Mouse (Mus musculus): ENCODE results near the gene Csf1. TPM values are rescaled to one million over a fixed set of nuclear protein-coding genes. Genes with fewer than 3 reads are reported as not detected.
A peak's percentile ranks its signal among the peaks of the same experiment; 100 is the strongest.

Gene Csf1
- total RNA-seq, 1 experiment = 34.0 TPM

GRCm38 (mm10) chr3:107751607-107752006 lies 8.7 kb downstream of the Csf1 start:
- no peak overlapping the region for H3K4me3 ChIP-seq (ENCODE audit: insufficient read depth in 1 of 2, low read depth in 1 of 2, low read length in 2 of 2, poor library complexity in 1 of 2, severe bottlenecking in 1 of 2)
- no peak for DNase-seq (ENCODE audit: low read depth, low spot score)
- no peak for TF ChIP-seq ZNF384 (IDR thresholded peaks at IDR 0.05; ENCODE audit: low read depth, low read length)
- no peak for TF ChIP-seq MAFK (IDR thresholded peaks at IDR 0.05; ENCODE audit: insufficient read depth, low read depth, low read length)
- TF ChIP-seq HCFC1 (IDR thresholded peaks at IDR 0.05; ENCODE audit: borderline replicate concordance, insufficient read depth, low read length) = no peak
- TF ChIP-seq CHD2 (IDR thresholded peaks at IDR 0.05; ENCODE audit: low read depth, low read length) = no peak
- no peak for TF ChIP-seq ZC3H11A (IDR thresholded peaks at IDR 0.05; ENCODE audit: borderline replicate concordance, low read depth, low read length)
- H3K36me3 ChIP-seq (ENCODE audit: control insufficient read depth, insufficient read depth, low read length, poor library complexity, severe bottlenecking) = no peaks in the 10 kb centered on the region
- H3K9me3 ChIP-seq (ENCODE audit: control insufficient read depth, insufficient read depth, low read depth, low read length) = no peaks in the 10 kb centered on the region
- no peaks in the 10 kb centered on the region for H3K4me1 ChIP-seq (ENCODE audit: control insufficient read depth in 2 of 2, insufficient read depth in 2 of 2, low read length in 2 of 2, poor library complexity in 1 of 2)
- H3K27ac ChIP-seq (ENCODE audit: insufficient read depth, low read depth, low read length, poor library complexity, severe bottlenecking) = no peak overlapping the region
- no peak overlapping the region for H3K9ac ChIP-seq (ENCODE audit: insufficient read depth, low read depth, low read length, poor library complexity, severe bottlenecking)
- in situ Hi-C loops (cut with MboI; ENCODE audit: low sequenced_read_pairs in 2 of 2, unreplicated experiment in 2 of 2) = no loop called here

DNA sequence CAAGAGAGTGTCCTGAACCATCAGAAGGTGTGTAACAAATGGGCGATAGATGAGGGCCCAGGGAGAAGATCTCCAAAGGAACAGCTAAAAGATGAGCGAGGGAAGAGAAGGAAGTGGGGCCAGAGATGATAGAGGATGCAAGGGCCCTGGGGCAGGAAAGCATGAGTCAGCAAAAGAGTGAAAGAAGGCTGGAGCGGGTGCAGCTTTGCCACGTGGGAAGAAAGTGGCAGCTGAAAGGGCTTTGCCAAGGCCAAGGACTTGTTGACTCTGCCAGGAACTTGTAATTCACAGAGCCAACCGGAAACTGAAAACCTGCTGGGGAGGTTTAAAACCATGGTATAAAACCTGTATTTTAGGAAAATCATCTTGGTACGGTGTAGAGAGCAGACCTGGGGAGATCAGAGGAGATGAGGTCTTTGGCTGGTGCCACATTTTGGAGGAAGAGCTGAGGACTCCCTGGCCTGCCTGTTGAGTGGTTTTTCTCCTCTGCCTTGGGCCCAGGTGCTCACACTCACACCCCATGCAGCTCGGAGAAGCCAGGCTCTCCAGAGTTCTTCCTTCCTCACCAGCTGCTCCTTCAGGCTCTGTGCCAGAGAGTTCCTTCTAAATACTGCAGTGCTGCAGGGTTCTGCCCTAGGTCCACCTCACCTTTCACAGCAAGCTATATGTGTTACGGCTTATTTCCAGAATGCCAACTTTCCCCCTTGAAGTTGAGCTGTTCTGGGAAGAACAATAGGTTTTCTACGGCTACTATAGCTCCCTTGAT lies 9.3 kb downstream of the Csf1 start:
- DNase-seq (ENCODE audit: low read depth, low spot score) = no peak
- H3K36me3 ChIP-seq (ENCODE audit: control insufficient read depth, insufficient read depth, low read length, poor library complexity, severe bottlenecking) = no peaks in the 10 kb centered on the region
- H3K27ac ChIP-seq (ENCODE audit: insufficient read depth, low read depth, low read length, poor library complexity, severe bottlenecking) = no peak overlapping the region
- TF ChIP-seq MAFK (IDR thresholded peaks at IDR 0.05; ENCODE audit: insufficient read depth, low read depth, low read length) = peak; percentile 65
- no peak for TF ChIP-seq ZC3H11A (IDR thresholded peaks at IDR 0.05; ENCODE audit: borderline replicate concordance, low read depth, low read length)
- no peak for TF ChIP-seq ZNF384 (IDR thresholded peaks at IDR 0.05; ENCODE audit: low read depth, low read length)
- no peak for TF ChIP-seq CHD2 (IDR thresholded peaks at IDR 0.05; ENCODE audit: low read depth, low read length)
- no peaks in the 10 kb centered on the region for H3K9me3 ChIP-seq (ENCODE audit: control insufficient read depth, insufficient read depth, low read depth, low read length)
- no peak overlapping the region for H3K9ac ChIP-seq (ENCODE audit: insufficient read depth, low read depth, low read length, poor library complexity, severe bottlenecking)
- H3K4me1 ChIP-seq (ENCODE audit: control insufficient read depth in 2 of 2, insufficient read depth in 2 of 2, low read length in 2 of 2, poor library complexity in 1 of 2) = no peaks in the 10 kb centered on the region
- in situ Hi-C loops (cut with MboI; ENCODE audit: low sequenced_read_pairs in 2 of 2, unreplicated experiment in 2 of 2) = no loop called here
- no peak overlapping the region for H3K4me3 ChIP-seq (ENCODE audit: insufficient read depth in 1 of 2, low read depth in 1 of 2, low read length in 2 of 2, poor library complexity in 1 of 2, severe bottlenecking in 1 of 2)

DNA sequence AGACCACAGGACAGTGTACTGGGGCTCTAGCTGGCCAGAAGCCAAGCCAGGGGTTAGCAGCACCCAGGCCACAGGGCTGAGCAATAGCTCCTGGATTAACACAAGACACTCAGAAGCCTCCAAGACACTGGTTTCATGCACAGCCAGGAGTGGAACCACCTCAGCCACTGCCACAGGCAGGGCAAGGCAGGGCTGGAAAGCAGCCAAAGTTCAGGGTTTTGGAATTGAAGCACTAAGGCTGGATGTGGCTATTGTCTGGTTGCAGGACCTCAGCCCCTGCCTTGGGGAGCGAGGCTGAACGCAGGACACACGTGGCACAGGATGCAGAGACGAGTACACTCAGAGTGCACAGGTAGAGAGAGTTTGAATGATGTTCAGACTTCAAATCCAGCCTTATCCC lies 10.8 kb downstream of the Csf1 start:
- no peak overlapping the region for H3K4me3 ChIP-seq (ENCODE audit: insufficient read depth in 1 of 2, low read depth in 1 of 2, low read length in 2 of 2, poor library complexity in 1 of 2, severe bottlenecking in 1 of 2)
- H3K4me1 ChIP-seq (ENCODE audit: control insufficient read depth in 2 of 2, insufficient read depth in 2 of 2, low read length in 2 of 2, poor library complexity in 1 of 2) = no peaks in the 10 kb centered on the region
- no peak overlapping the region for H3K27ac ChIP-seq (ENCODE audit: insufficient read depth, low read depth, low read length, poor library complexity, severe bottlenecking)
- no peaks in the 10 kb centered on the region for H3K9me3 ChIP-seq (ENCODE audit: control insufficient read depth, insufficient read depth, low read depth, low read length)
- H3K9ac ChIP-seq (ENCODE audit: insufficient read depth, low read depth, low read length, poor library complexity, severe bottlenecking) = no peak overlapping the region
- DNase-seq (ENCODE audit: low read depth, low spot score) = no peak
- H3K36me3 ChIP-seq (ENCODE audit: control insufficient read depth, insufficient read depth, low read length, poor library complexity, severe bottlenecking) = no peaks in the 10 kb centered on the region
- in situ Hi-C loops (cut with MboI; ENCODE audit: low sequenced_read_pairs in 2 of 2, unreplicated experiment in 2 of 2) = no loop called here
- TF ChIP-seq MAFK (IDR thresholded peaks at IDR 0.05; ENCODE audit: insufficient read depth, low read depth, low read length) (no peak), HCFC1 (IDR thresholded peaks at IDR 0.05; ENCODE audit: borderline replicate concordance, insufficient read depth, low read length) (no peak), ZNF384 (IDR thresholded peaks at IDR 0.05; ENCODE audit: low read depth, low read length) (no peak)

DNA sequence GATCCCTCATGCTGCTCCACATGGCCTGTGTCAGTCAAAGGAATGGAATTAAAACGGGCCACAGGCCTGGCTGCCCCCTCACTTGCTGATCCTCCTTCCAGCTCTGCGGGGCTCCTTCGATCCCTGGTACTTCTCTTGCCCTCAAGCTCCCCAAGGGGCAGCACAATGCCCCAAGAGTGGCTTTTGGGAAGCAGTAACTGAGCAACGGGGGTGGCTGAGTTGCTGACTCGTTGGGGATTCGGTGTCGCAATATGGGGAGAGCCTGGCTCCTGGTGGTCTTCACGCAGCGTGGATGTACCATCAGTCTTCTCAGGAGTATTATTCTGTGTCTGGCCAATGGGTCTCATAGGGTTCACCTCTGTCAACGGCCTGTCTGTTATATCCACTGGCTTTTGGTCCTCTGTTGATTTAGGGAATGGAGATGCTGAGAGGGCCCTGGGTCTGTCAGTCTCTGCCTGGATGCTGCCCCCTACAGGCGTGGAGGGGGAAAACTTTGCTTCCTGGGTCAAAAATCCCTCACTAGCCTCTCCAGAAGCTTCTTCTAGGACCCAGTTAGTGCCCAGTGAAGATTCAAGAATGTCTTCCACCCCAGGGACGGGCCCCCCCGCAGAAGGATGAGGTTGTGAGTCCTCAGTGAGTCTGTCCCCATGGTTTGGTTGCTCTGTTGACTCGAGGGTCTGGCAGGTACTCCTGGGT lies 11.9 kb downstream of the Csf1 start:
- Histone ChIP-seq H3K4me3 (ENCODE audit: insufficient read depth in 1 of 2, low read depth in 1 of 2, low read length in 2 of 2, poor library complexity in 1 of 2, severe bottlenecking in 1 of 2) (no peak overlapping the region), H3K36me3 (ENCODE audit: control insufficient read depth, insufficient read depth, low read length, poor library complexity, severe bottlenecking) (no peaks in the 10 kb centered on the region), H3K9me3 (ENCODE audit: control insufficient read depth, insufficient read depth, low read depth, low read length) (no peaks in the 10 kb centered on the region), H3K27ac (ENCODE audit: insufficient read depth, low read depth, low read length, poor library complexity, severe bottlenecking) (no peak overlapping the region), H3K4me1 (ENCODE audit: control insufficient read depth in 2 of 2, insufficient read depth in 2 of 2, low read length in 2 of 2, poor library complexity in 1 of 2) (no peaks in the 10 kb centered on the region; a peak in 1 of 4 replicates), H3K9ac (ENCODE audit: insufficient read depth, low read depth, low read length, poor library complexity, severe bottlenecking) (no peak overlapping the region)
- TF ChIP-seq HCFC1 (IDR thresholded peaks at IDR 0.05; ENCODE audit: borderline replicate concordance, insufficient read depth, low read length) = no peak
- no peak for TF ChIP-seq ZC3H11A (IDR thresholded peaks at IDR 0.05; ENCODE audit: borderline replicate concordance, low read depth, low read length)
- in situ Hi-C loops (cut with MboI; ENCODE audit: low sequenced_read_pairs in 2 of 2, unreplicated experiment in 2 of 2) = no loop called here
- DNase-seq (ENCODE audit: low read depth, low spot score) = no peak
